Mouse (Mus musculus): ENCODE data around the gene Poc1a. TPM values are rescaled to one million over a fixed set of nuclear protein-coding genes. Genes with fewer than 3 reads are reported as not detected.

Gene Poc1a
- polyA plus RNA-seq, 1 experiment = 7.9 TPM

DNA sequence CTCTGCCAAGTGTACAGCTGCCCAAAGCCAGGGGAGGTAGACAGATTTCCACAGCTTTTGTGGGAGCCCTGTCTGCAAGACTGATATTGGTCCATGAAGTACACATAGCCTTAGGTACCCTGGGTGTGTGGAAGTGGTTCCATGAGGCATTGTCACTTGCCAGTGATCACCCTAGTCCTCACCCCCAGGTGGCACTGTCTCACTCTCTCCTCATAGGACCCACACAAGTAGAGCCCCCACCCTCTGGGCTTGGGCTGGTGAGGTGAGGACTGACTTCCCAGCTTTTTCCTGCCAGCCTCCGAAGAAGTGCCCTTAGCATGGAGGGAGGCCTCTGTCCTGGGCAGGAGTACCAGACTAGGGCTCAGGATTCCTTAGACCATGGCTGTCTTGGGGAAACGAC lies 68.2 kb downstream of the Poc1a start:
- TF ChIP-seq CTCF (IDR thresholded peaks at IDR 0.05; ENCODE audit: insufficient read depth, low read length) = peak; percentile 86
- no peak for TF ChIP-seq POLR2A (IDR thresholded peaks at IDR 0.05; ENCODE audit: borderline replicate concordance, extremely low read depth, low read depth, low read length)
- DNase-seq = no peak
- 43% methylated on average over 2 of the region's 2 CpGs for WGBS
- H3K4me3 ChIP-seq (replicated peaks; ENCODE audit: extremely low read depth, low read depth, low read length) = no peak overlapping the region
- peaks cover 2% of the 10 kb centered on the region; the same call in 1 of the 2 replicates for H3K4me1 ChIP-seq (ENCODE audit: control insufficient read depth, insufficient read depth, low read length)

DNA sequence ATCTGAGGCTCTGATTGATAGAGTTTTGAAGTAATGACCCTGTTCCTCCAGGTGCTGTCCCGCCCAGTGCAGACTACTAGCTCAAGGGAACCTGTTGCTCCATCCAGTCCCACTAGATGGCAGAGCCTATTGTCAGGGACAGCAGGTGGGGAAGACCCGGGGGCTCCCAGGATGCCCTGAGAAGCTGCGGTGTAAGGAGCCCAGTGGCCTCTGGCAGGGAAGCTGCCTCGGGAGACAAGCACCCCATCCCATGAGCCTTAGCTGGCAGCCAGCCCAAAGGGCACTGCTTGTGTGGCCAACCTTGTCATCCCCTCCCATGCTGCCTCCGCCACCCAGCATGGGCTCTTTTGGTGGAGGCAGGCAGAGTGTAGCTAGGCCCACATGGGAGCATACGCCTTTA lies 70.3 kb downstream of the Poc1a start:
- Histone ChIP-seq H3K4me1 (ENCODE audit: control insufficient read depth, insufficient read depth, low read length) (peaks cover 2% of the 10 kb centered on the region; the same call in 1 of the 2 replicates), H3K4me3 (replicated peaks; ENCODE audit: extremely low read depth, low read depth, low read length) (no peak overlapping the region)
- WGBS = 61% methylated on average over 6 of the region's 6 CpGs
- TF ChIP-seq POLR2A (IDR thresholded peaks at IDR 0.05; ENCODE audit: borderline replicate concordance, extremely low read depth, low read depth, low read length) (no peak), CTCF (IDR thresholded peaks at IDR 0.05; ENCODE audit: insufficient read depth, low read length) (peak; percentile 33; the same call in 1 of the 2 replicates)
- DNase-seq = no peak

DNA sequence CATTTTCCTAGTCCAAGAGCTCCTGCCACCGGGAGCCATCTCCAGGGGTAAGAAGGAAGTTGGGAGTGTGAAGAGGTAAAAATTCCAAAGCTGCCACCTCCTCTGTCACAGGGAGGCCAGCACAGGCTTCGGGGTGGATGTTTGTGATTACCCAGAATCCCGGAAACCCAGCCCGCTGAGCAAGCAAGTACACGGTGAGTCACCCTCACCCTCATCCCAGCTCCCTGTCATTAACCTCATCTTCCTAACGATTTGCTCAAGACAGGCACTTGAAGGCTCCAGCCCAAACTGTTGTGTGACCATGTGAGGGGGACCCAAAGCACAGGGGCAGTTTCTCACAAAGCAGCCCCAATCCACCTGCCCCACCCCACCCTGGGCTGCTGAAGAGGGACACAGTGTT lies 72.9 kb downstream of the Poc1a start:
- no peak for DNase-seq
- H3K4me3 ChIP-seq (replicated peaks; ENCODE audit: extremely low read depth, low read depth, low read length) = no peak overlapping the region
- WGBS = 20% methylated on average over 6 of the region's 6 CpGs
- TF ChIP-seq CTCF (IDR thresholded peaks at IDR 0.05; ENCODE audit: insufficient read depth, low read length) = no peak
- peaks cover 2% of the 10 kb centered on the region; the same call in 1 of the 2 replicates for H3K4me1 ChIP-seq (ENCODE audit: control insufficient read depth, insufficient read depth, low read length)

DNA sequence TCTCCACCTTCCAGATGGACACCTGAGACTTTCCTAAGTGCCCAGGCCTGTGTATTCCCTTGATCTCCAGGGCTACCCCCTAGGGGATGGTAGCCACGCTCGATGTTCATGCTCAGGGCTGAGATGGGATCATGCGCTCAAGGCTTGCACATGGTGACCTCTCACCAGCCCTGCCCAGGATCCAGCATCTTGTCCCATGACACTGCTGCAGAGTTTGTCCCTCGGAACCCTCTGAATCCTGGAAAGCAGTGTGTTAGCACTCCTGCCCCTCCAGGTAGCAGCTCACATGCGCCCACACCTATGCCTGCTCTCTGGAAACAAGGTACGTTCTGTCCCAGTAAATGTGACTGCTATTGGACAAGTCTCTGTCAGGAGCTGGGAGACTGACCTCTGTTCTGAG lies 73.9 kb downstream of the Poc1a start:
- WGBS = 89% methylated on average over 6 of the region's 6 CpGs
- H3K4me1 ChIP-seq (ENCODE audit: control insufficient read depth, insufficient read depth, low read length) = no peaks in the 10 kb centered on the region; the same call in 1 of the 2 replicates
- no peak for TF ChIP-seq POLR2A (IDR thresholded peaks at IDR 0.05; ENCODE audit: borderline replicate concordance, extremely low read depth, low read depth, low read length)
- no peak for TF ChIP-seq CTCF (IDR thresholded peaks at IDR 0.05; ENCODE audit: insufficient read depth, low read length)
- no peak for DNase-seq
- no peak overlapping the region for H3K4me3 ChIP-seq (replicated peaks; ENCODE audit: extremely low read depth, low read depth, low read length)

DNA sequence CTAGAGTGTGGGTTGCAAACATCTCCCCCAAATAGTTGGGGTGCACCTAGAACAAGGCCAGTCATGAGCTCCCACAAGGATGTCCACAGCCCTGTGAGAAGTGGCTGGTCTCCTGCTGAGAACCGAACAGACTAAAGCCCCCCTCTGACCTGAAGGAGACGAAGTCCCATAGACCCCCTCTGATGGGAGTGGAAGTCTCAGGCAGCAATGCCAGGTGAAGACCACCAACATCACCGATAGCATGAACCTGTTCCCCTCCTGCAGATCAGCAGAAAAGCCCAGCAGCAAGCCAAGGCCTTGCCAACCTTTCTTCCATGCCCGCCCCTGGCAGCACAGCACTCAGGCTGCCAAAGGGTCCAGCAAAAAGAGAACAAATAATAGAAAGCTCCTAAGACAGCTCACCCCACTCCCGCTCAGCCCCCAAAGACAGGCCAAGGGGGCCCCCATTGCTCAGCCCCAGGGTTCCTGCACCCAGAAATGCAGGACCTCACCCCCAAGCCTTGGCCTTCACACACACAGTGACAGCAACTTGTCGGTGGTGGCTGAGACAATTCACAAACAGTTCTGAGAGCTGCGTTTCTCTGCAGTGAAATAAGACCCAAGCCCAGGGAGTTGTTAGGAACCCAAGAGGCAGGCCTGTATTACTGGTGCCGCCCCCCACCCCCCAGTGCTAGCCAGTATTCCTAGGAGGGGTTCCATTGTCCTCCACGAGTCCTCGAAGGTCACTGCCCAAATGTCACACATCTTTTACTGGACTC lies 74.5 kb downstream of the Poc1a start:
- no peak for DNase-seq
- TF ChIP-seq POLR2A (IDR thresholded peaks at IDR 0.05; ENCODE audit: borderline replicate concordance, extremely low read depth, low read depth, low read length) = no peak
- no peak for TF ChIP-seq CTCF (IDR thresholded peaks at IDR 0.05; ENCODE audit: insufficient read depth, low read length)
- H3K4me3 ChIP-seq (replicated peaks; ENCODE audit: extremely low read depth, low read depth, low read length) = no peak overlapping the region
- 89% methylated on average over 10 of the region's 10 CpGs for WGBS
- H3K4me1 ChIP-seq (ENCODE audit: control insufficient read depth, insufficient read depth, low read length) = no peaks in the 10 kb centered on the region; the same call in 1 of the 2 replicates

DNA sequence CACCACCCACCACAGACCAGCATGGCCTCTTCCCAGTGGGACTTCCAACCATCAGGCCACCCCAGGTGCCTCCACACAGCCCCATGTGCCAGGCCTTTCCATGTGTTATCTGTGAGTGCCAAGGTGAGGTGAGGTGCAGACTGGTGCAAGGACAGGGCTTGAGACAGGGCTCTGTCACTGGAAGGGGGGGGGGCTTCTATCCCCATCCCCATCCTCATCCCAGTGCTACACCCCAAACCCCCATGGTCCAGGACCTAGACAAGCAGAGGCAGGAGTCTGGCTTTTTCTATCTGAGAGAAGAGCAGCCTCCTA lies 75.1 kb downstream of the Poc1a start:
- H3K4me3 ChIP-seq (replicated peaks; ENCODE audit: extremely low read depth, low read depth, low read length) = no peak overlapping the region
- DNase-seq = no peak
- H3K4me1 ChIP-seq (ENCODE audit: control insufficient read depth, insufficient read depth, low read length) = no peaks in the 10 kb centered on the region; the same call in 1 of the 2 replicates
- TF ChIP-seq CTCF (IDR thresholded peaks at IDR 0.05; ENCODE audit: insufficient read depth, low read length) = no peak
- TF ChIP-seq POLR2A (IDR thresholded peaks at IDR 0.05; ENCODE audit: borderline replicate concordance, extremely low read depth, low read depth, low read length) = no peak

DNA sequence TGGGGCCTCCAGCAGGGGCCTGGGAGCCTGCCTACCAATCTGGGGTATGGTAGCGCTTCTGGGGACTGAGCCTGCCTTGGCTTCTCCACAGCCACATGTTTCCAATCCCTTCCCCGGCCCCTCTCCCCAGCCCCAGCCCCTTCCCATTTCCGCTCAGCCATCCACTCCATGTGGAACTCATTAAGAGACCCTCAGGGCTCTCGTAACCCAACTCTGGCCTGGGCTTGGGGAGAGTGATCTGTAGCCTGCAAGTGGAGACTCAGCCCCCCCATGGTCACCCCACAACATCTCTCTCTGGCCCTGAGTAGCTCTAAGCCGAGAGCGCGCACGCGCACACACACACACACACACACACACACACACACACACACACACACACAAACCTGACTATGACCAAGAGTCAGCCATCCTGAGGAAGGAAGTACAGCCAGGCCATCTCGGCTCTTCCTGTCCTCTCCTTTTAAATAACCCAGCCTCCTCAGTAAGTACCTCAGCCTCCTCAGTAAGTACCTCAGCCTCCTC lies 75.5 kb downstream of the Poc1a start:
- H3K4me1 ChIP-seq (ENCODE audit: control insufficient read depth, insufficient read depth, low read length) = no peaks in the 10 kb centered on the region; the same call in 1 of the 2 replicates
- DNase-seq = no peak

DNA sequence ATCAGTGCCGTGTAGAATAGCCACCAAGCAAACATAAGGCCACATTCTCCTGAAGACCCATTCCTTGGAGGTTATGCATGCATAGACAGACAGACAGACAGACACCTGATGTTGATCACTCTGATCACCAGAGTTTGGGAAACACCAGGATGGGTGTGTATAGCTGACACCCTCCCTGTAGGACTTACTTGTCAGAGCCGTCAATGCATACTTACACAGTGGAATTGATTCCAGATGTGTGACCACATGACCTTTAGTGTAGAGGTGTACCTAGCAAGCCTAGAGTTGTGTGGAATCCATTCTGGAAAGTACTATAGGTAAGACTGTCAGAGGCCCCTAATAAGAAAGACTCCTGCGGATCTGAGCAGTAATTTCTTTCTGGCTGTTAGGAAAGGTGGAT lies 76.3 kb downstream of the Poc1a start:
- Histone ChIP-seq H3K4me3 (replicated peaks; ENCODE audit: extremely low read depth, low read depth, low read length) (no peak overlapping the region), H3K4me1 (ENCODE audit: control insufficient read depth, insufficient read depth, low read length) (no peaks in the 10 kb centered on the region; the same call in 1 of the 2 replicates)
- no peak for DNase-seq
- WGBS = 74% methylated on average over 3 of the region's 3 CpGs
- TF ChIP-seq CTCF (IDR thresholded peaks at IDR 0.05; ENCODE audit: insufficient read depth, low read length) (no peak), POLR2A (IDR thresholded peaks at IDR 0.05; ENCODE audit: borderline replicate concordance, extremely low read depth, low read depth, low read length) (no peak)

More for the DNA sequence above, 75.5 kb downstream of the Poc1a start:
- H3K4me3 ChIP-seq (replicated peaks; ENCODE audit: extremely low read depth, low read depth, low read length) = no peak overlapping the region
- WGBS = 78% methylated on average over 10 of the region's 10 CpGs
- TF ChIP-seq CTCF (IDR thresholded peaks at IDR 0.05; ENCODE audit: insufficient read depth, low read length) = no peak
- TF ChIP-seq POLR2A (IDR thresholded peaks at IDR 0.05; ENCODE audit: borderline replicate concordance, extremely low read depth, low read depth, low read length) = no peak

DNA sequence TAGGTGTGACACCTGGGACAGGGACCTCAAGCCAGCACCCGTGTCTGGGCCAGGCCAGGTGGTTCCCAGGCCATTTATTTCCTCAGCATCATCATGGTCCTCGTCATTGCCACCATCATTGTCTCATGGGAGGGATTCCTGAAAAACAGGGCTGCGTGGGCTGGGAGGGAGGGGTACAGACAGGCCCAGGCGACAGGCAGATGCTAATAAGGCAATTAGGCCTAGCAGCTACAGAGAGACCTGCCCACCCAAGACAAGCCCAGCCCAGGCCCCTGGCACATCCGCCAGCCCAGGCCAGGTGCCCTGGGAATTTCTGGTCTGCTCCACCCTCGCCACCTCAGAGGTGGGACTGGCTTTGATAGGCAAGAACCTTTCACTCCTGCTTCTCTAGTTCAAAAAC lies 78.4 kb downstream of the Poc1a start:
- DNase-seq = no peak
- no peaks in the 10 kb centered on the region for H3K4me1 ChIP-seq (ENCODE audit: control insufficient read depth, insufficient read depth, low read length)
- WGBS = 93% methylated on average over 6 of the region's 6 CpGs
- no peak for TF ChIP-seq POLR2A (IDR thresholded peaks at IDR 0.05; ENCODE audit: borderline replicate concordance, extremely low read depth, low read depth, low read length)
- TF ChIP-seq CTCF (IDR thresholded peaks at IDR 0.05; ENCODE audit: insufficient read depth, low read length) = no peak
- no peak overlapping the region for H3K4me3 ChIP-seq (replicated peaks; ENCODE audit: extremely low read depth, low read depth, low read length)

DNA sequence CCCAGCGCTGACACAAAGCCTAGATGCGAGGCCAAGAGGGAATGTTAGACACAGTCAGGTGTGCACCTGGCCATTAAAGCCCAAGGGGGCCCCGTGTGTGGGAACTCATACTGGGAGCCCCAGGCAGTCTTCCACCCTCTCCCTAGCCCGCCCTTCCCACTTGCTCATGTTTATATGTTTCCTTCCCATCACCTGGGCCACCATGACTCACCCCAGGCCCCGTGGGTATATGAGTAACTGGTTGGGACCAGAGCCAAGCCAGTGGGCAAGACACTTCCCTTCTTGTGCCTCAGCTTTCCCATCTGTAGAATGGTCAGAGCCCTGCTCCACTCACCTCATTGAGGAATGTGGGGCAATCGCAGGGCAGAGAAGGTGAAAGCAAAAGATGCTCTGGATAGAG lies 80.3 kb downstream of the Poc1a start:
- DNase-seq = no peak
- H3K4me1 ChIP-seq (ENCODE audit: control insufficient read depth, insufficient read depth, low read length) = 0 out of 2 replicates have a peak, but pooled peaks cover 4% of the 10 kb centered on the region
- no peak for TF ChIP-seq POLR2A (IDR thresholded peaks at IDR 0.05; ENCODE audit: borderline replicate concordance, extremely low read depth, low read depth, low read length)
- no peak for TF ChIP-seq CTCF (IDR thresholded peaks at IDR 0.05; ENCODE audit: insufficient read depth, low read length)
- 64% methylated on average over 6 of the region's 6 CpGs for WGBS
- no peak overlapping the region for H3K4me3 ChIP-seq (replicated peaks; ENCODE audit: extremely low read depth, low read depth, low read length)

Data from lung, adult 2 months (tissue).